Mouse (Mus musculus): ENCODE data around the gene Abcb8. TPM values are rescaled to one million over a fixed set of nuclear protein-coding genes. Genes with fewer than 3 reads are reported as not detected.
A peak's percentile ranks its signal among the peaks of the same experiment; 100 is the strongest.

Abcb8 gene
- polyA plus RNA-seq, 1 experiment from 2014 or later: 40.5 TPM

GRCm38 (mm10) chr5:24453985-24454303, 60.5 kb downstream of the Abcb8 start:
- Histone ChIP-seq H3K4me1 (ENCODE audit: control insufficient read depth, insufficient read depth, low read length) (peaks cover 17% of the 10 kb centered on the region), H3K27me3 (ENCODE audit: control insufficient read depth, insufficient read depth, low read length) (no peaks in the 10 kb centered on the region), H3K4me3 (ENCODE audit: low read depth, low read length) (0 out of 2 replicates have a peak overlapping the region, but pooled peaks have one; percentile 86), H3K27ac (replicated peaks; ENCODE audit: low read depth, low read length) (no peak overlapping the region), H3K4me2 (ENCODE audit: low read depth, severe bottlenecking) (peak overlapping the region; percentile 99), H3K36me3 (ENCODE audit: control insufficient read depth, insufficient read depth, low read length) (peaks cover 2% of the 10 kb centered on the region; the same call in 1 of the 2 replicates), H3K9me3 (ENCODE audit: control insufficient read depth, low read length) (no peaks in the 10 kb centered on the region), H3K9ac (ENCODE audit: low read length) (no peak overlapping the region)
- 13% methylated on average over 2 of the region's 2 CpGs for WGBS
- DNase-seq (ENCODE audit: low spot score) (no peak), ATAC-seq (ENCODE audit: insufficient number of reproducible peaks, low FRiP score, low TSS enrichment, low read depth) (no peak)

GRCm38 (mm10) chr5:24455076-24455475, 61.6 kb downstream of the Abcb8 start:
- no peaks in the 10 kb centered on the region for H3K9me3 ChIP-seq (ENCODE audit: control insufficient read depth, low read length)
- no peak overlapping the region for H3K9ac ChIP-seq (ENCODE audit: low read length)
- H3K27ac ChIP-seq (replicated peaks; ENCODE audit: low read depth, low read length): no peak overlapping the region
- H3K4me3 ChIP-seq (ENCODE audit: low read depth, low read length): no peak overlapping the region
- 76% methylated on average over 3 of the region's 3 CpGs for WGBS
- H3K4me2 ChIP-seq (ENCODE audit: low read depth, severe bottlenecking): no peak overlapping the region
- ATAC-seq (ENCODE audit: insufficient number of reproducible peaks, low FRiP score, low TSS enrichment, low read depth) (no peak), DNase-seq (ENCODE audit: low spot score) (no peak)
- no peaks in the 10 kb centered on the region for H3K27me3 ChIP-seq (ENCODE audit: control insufficient read depth, insufficient read depth, low read length)
- peaks cover 17% of the 10 kb centered on the region for H3K4me1 ChIP-seq (ENCODE audit: control insufficient read depth, insufficient read depth, low read length)
- peaks cover 2% of the 10 kb centered on the region; the same call in 1 of the 2 replicates for H3K36me3 ChIP-seq (ENCODE audit: control insufficient read depth, insufficient read depth, low read length)

GRCm38 (mm10) chr5:24455613-24456012, 62.1 kb downstream of the Abcb8 start:
- ATAC-seq (ENCODE audit: insufficient number of reproducible peaks, low FRiP score, low TSS enrichment, low read depth): no peak
- WGBS: 83% methylated on average over 7 of the region's 7 CpGs
- H3K4me1 ChIP-seq (ENCODE audit: control insufficient read depth, insufficient read depth, low read length): peaks cover 17% of the 10 kb centered on the region
- H3K36me3 ChIP-seq (ENCODE audit: control insufficient read depth, insufficient read depth, low read length): peaks cover 2% of the 10 kb centered on the region; the same call in 1 of the 2 replicates
- no peak overlapping the region for H3K27ac ChIP-seq (replicated peaks; ENCODE audit: low read depth, low read length)
- H3K9me3 ChIP-seq (ENCODE audit: control insufficient read depth, low read length): no peaks in the 10 kb centered on the region
- no peaks in the 10 kb centered on the region for H3K27me3 ChIP-seq (ENCODE audit: control insufficient read depth, insufficient read depth, low read length)
- H3K4me2 ChIP-seq (ENCODE audit: low read depth, severe bottlenecking): no peak overlapping the region
- H3K9ac ChIP-seq (ENCODE audit: low read length): no peak overlapping the region
- no peak overlapping the region for H3K4me3 ChIP-seq (ENCODE audit: low read depth, low read length)
- no peak for DNase-seq (ENCODE audit: low spot score)

Other genes starting within 250 kb of the Abcb8 start
- gene Nupl2, start 228.7 kb upstream of the Abcb8 start, polyA plus RNA-seq (2014; fragmentation: Nextera tagmentation; extraction: Ambion mirVana): 21.1 and 24.9 TPM in 2 replicates
- gene Kcnh2, start 42.1 kb upstream of the Abcb8 start, polyA plus RNA-seq (2014; fragmentation: Nextera tagmentation; extraction: Ambion mirVana): 6.7 and 7.1 TPM in 2 replicates
- gene Nos3, start 28.9 kb upstream of the Abcb8 start, polyA plus RNA-seq (2014; fragmentation: Nextera tagmentation; extraction: Ambion mirVana): 4.8 and 5.3 TPM in 2 replicates
- gene Atg9b, start 1.5 kb upstream of the Abcb8 start, polyA plus RNA-seq (2014; fragmentation: Nextera tagmentation; extraction: Ambion mirVana): 0.35 and 1.2 TPM in 2 replicates
- 0.33 and 0.40 TPM in 2 replicates for gene Asic3, start 19.7 kb downstream of the Abcb8 start, polyA plus RNA-seq (2014; fragmentation: Nextera tagmentation; extraction: Ambion mirVana)
- 48.6 and 49.2 TPM in 2 replicates for gene Cdk5, start 29.9 kb downstream of the Abcb8 start, polyA plus RNA-seq (2014; fragmentation: Nextera tagmentation; extraction: Ambion mirVana)
- gene Slc4a2, start 30.2 kb downstream of the Abcb8 start, polyA plus RNA-seq (2014; fragmentation: Nextera tagmentation; extraction: Ambion mirVana): 26.9 and 28.0 TPM in 2 replicates
- 89.6 and 95.1 TPM in 2 replicates for gene Fastk, start 51.6 kb downstream of the Abcb8 start, polyA plus RNA-seq (2014; fragmentation: Nextera tagmentation; extraction: Ambion mirVana)
- 25.4 and 27.1 TPM in 2 replicates for gene Tmub1, start 54.2 kb downstream of the Abcb8 start, polyA plus RNA-seq (2014; fragmentation: Nextera tagmentation; extraction: Ambion mirVana)
- 39.9 and 52.1 TPM in 2 replicates for gene Agap3, start 58.5 kb downstream of the Abcb8 start, polyA plus RNA-seq (2014; fragmentation: Nextera tagmentation; extraction: Ambion mirVana)
- 0.04 TPM in 1 of 2 replicates, not detected in the other for gene Gbx1, start 133.5 kb downstream of the Abcb8 start, polyA plus RNA-seq (2014; fragmentation: Nextera tagmentation; extraction: Ambion mirVana)
- 0.40 and 0.81 TPM in 2 replicates for gene Asb10, start 147.3 kb downstream of the Abcb8 start, polyA plus RNA-seq (2014; fragmentation: Nextera tagmentation; extraction: Ambion mirVana)
- gene 4931409K22Rik, start 163.1 kb downstream of the Abcb8 start, polyA plus RNA-seq (2014; fragmentation: Nextera tagmentation; extraction: Ambion mirVana): not detected in 2 replicates
- gene Abcf2, start 183.8 kb downstream of the Abcb8 start, polyA plus RNA-seq (2014; fragmentation: Nextera tagmentation; extraction: Ambion mirVana): 149 and 155 TPM in 2 replicates
- 8.1 and 9.0 TPM in 2 replicates for gene Chpf2, start 193.1 kb downstream of the Abcb8 start, polyA plus RNA-seq (2014; fragmentation: Nextera tagmentation; extraction: Ambion mirVana)
- 44.2 and 44.7 TPM in 2 replicates for gene Smarcd3, start 230.7 kb downstream of the Abcb8 start, polyA plus RNA-seq (2014; fragmentation: Nextera tagmentation; extraction: Ambion mirVana)